Mouse (Mus musculus) myocyte (in vitro differentiated cells): ENCODE measurements around the gene Cdc42se1. TPM values are rescaled to one million over a fixed set of nuclear protein-coding genes. Genes with fewer than 3 reads are reported as not detected.

ENCODE experiments used
- H3K27me3 ChIP-seq: one replicate; pipeline ENCODE4 v1.6.1; 2011; ENCODE audit not compliant: control insufficient read depth, insufficient read depth, insufficient read length
- H3K36me3 ChIP-seq: one replicate; pipeline ENCODE4 v1.6.1; 2011; ENCODE audit not compliant: control insufficient read depth, insufficient read depth
- H3K4me2 ChIP-seq: one replicate; pipeline ENCODE4 v1.6.1; 2011; ENCODE audit warnings: low read depth, control low read depth
- H3K4me3 ChIP-seq: one replicate; pipeline ENCODE4 v1.5.1; 2011; ENCODE audit warnings: mild to moderate bottlenecking, control low read depth, moderate library complexity
- H3K79me2 ChIP-seq: one replicate; pipeline ENCODE4 v1.6.1; 2011; ENCODE audit not compliant: control insufficient read depth, insufficient read depth
- H3ac ChIP-seq: one replicate; pipeline ENCODE4 v1.6.1; 2011; ENCODE audit not compliant: control insufficient read depth, insufficient read length
- CEBPB ChIP-seq: IDR thresholded peaks from 2 replicates; pipeline ENCODE4 v1.6.1; 2011; ENCODE audit warnings: mild to moderate bottlenecking, moderate library complexity; ENCODE audit not compliant: poor library complexity, insufficient read depth, severe bottlenecking
- E2F4 ChIP-seq: IDR thresholded peaks from one replicate; pipeline ENCODE4 v1.6.1; 2011; ENCODE audit warnings: mild to moderate bottlenecking, control low read depth, moderate library complexity; ENCODE audit not compliant: insufficient read depth
- MAX ChIP-seq: IDR thresholded peaks from one replicate; pipeline ENCODE4 v1.6.1; 2011; ENCODE audit warnings: low read depth, mild to moderate bottlenecking, control low read depth
- MYOD1 ChIP-seq, 3 experiments: IDR thresholded peaks; one replicate each; pipeline ENCODE4 v1.6.1; 2011; ENCODE audit warnings: control low read depth in 2 of 3, low read depth in 2 of 3, mild to moderate bottlenecking in 2 of 3, moderate library complexity in 1 of 3; ENCODE audit not compliant: insufficient read length in 2 of 3, control insufficient read depth in 1 of 3
- MYOG ChIP-seq, 3 experiments: IDR thresholded peaks; one replicate each; pipeline ENCODE4 v1.6.1; 2011; ENCODE audit warnings: control low read depth in 2 of 3, low read depth in 2 of 3, mild to moderate bottlenecking in 2 of 3; ENCODE audit not compliant: insufficient read length in 2 of 3, control insufficient read depth in 1 of 3, insufficient read depth in 1 of 3
- POLR2A ChIP-seq: IDR thresholded peaks from one replicate; pipeline ENCODE4 v1.6.1; 2011; ENCODE audit warnings: low read depth, mild to moderate bottlenecking, control low read depth, moderate library complexity; ENCODE audit not compliant: insufficient read length
- POLR2AphosphoS2 ChIP-seq: IDR thresholded peaks from one replicate; pipeline ENCODE4 v1.6.1; 2011; ENCODE audit warnings: low read depth, control low read depth; ENCODE audit not compliant: insufficient read length
- REST ChIP-seq: IDR thresholded peaks from one replicate; pipeline ENCODE4 v1.6.1; 2011; ENCODE audit warnings: mild to moderate bottlenecking, control low read depth, moderate library complexity; ENCODE audit not compliant: insufficient read depth, insufficient read length
- SRF ChIP-seq: IDR thresholded peaks from one replicate; pipeline ENCODE4 v1.6.1; 2011; ENCODE audit warnings: low read depth; ENCODE audit not compliant: control insufficient read depth, insufficient read length
- TCF12 ChIP-seq: IDR thresholded peaks from one replicate; pipeline ENCODE4 v1.6.1; 2011; ENCODE audit warnings: mild to moderate bottlenecking, control low read depth; ENCODE audit not compliant: poor library complexity, insufficient read depth, severe bottlenecking
- TCF3 ChIP-seq: IDR thresholded peaks from one replicate; pipeline ENCODE4 v1.6.1; 2011; ENCODE audit warnings: low read depth, control low read depth; ENCODE audit not compliant: insufficient read length
- USF1 ChIP-seq: IDR thresholded peaks from one replicate; pipeline ENCODE4 v1.6.1; 2011; ENCODE audit warnings: low read depth, mild to moderate bottlenecking, control low read depth, moderate library complexity
- polyA plus RNA-seq: library from polyadenylated mRNA; unstranded; fragments of >200 nt; fragmentation: generic; extraction: Trizol; gene quantifications from one replicate; pipeline ENCODE4 v1.2.1, GENCODE M21; 2012; ENCODE audit warnings: missing spikeins

Gene Cdc42se1
- polyA plus RNA-seq, 1 experiment, result 61.5 TPM

- peaks cover 10% of the 10 kb centered on the region for H3K36me3 ChIP-seq
- TF ChIP-seq REST, result no peak
- no peak for TF ChIP-seq MAX
- TF ChIP-seq POLR2AphosphoS2, result no peak
- no peak for TF ChIP-seq USF1
- TF ChIP-seq POLR2A, result no peak
- TF ChIP-seq MYOG (IDR thresholded peaks at IDR 0.05; ENCODE audit: control insufficient read depth in 1 of 3, insufficient read depth in 1 of 3, insufficient read length in 2 of 3, low read depth in 2 of 3), result no peak
- TF ChIP-seq CEBPB, result no peak
- TF ChIP-seq SRF, result no peak
- TF ChIP-seq MYOD1 (IDR thresholded peaks at IDR 0.05; ENCODE audit: control insufficient read depth in 1 of 3, insufficient read length in 2 of 3, low read depth in 2 of 3), result no peak
- no peak for TF ChIP-seq TCF12
- TF ChIP-seq TCF3, result no peak
- TF ChIP-seq E2F4, result no peak
- H3K27me3 ChIP-seq, result no peaks in the 10 kb centered on the region
- H3ac ChIP-seq, result no peak overlapping the region
- peaks cover 8% of the 10 kb centered on the region for H3K79me2 ChIP-seq
- no peak overlapping the region for H3K4me2 ChIP-seq
- H3K4me3 ChIP-seq, result no peak overlapping the region
Measured at GRCm38 (mm10) chr3:95269789-95270188, 41.3 kb downstream of the Cdc42se1 start.

DNA sequence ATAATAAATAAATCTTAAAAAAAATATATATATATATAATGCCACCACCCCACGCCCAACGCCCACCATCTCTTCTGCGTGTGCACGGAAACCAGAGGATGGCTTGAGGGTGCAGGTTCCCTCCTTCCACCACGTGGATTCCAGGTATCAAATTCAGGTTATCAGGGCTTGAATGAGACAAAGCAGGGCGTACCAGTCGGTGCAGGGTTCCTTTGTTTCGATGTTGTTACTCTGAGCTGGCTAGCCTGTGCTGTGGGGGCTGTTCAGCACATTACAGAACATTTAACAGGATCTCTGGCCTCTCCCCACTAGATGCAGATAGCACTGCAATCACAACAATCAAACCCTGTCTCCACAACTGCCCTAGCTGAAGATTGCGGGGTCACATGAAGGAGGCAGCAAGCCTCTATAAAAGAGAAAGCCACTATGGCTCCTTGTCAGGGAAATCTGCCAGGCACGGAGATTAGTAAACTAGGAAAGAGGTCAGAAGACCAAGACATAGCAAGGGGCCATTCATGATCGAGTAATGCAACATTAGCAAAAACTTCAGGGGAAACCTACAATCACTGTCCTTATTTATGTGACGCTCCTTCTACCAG, 42.3 kb downstream of the Cdc42se1 start:
- H3K4me2 ChIP-seq, result no peak overlapping the region
- no peaks in the 10 kb centered on the region for H3K27me3 ChIP-seq
- peaks cover 16% of the 10 kb centered on the region for H3K79me2 ChIP-seq
- no peak overlapping the region for H3K4me3 ChIP-seq
- peaks cover 10% of the 10 kb centered on the region for H3K36me3 ChIP-seq
- H3ac ChIP-seq, result no peak overlapping the region
- TF ChIP-seq MYOD1 (IDR thresholded peaks at IDR 0.05; ENCODE audit: control insufficient read depth in 1 of 3, insufficient read length in 2 of 3, low read depth in 2 of 3) (no peak), POLR2AphosphoS2 (no peak), E2F4 (no peak), USF1 (no peak), REST (no peak), TCF12 (no peak), MYOG (IDR thresholded peaks at IDR 0.05; ENCODE audit: control insufficient read depth in 1 of 3, insufficient read depth in 1 of 3, insufficient read length in 2 of 3, low read depth in 2 of 3) (no peak), MAX (no peak), POLR2A (no peak), CEBPB (no peak), TCF3 (no peak), SRF (no peak)

DNA sequence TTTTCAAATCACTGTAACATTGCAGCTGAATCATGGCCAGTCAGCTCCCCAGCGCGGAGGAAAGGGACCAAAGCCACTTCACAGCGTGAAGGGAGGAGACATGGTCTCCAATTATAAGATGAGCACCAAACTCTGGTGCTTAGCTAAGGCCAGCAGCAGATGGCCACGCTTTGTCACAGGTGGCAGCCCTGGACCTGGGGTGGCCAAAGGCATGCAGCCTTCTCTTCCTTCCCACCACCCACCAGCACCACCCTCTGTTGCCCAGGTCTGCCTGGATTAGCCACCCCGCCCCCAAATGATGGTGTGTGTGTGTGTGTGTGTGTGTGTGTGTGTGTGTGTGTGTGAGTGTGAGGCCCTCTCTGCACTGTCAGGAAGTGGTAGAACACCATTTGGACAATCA, 44.9 kb downstream of the Cdc42se1 start:
- Histone ChIP-seq H3K4me3 (no peak overlapping the region), H3K36me3 (no peaks in the 10 kb centered on the region), H3ac (no peak overlapping the region), H3K79me2 (peaks cover 23% of the 10 kb centered on the region), H3K4me2 (no peak overlapping the region), H3K27me3 (no peaks in the 10 kb centered on the region)
- TF ChIP-seq USF1 (no peak), MYOD1 (IDR thresholded peaks at IDR 0.05; ENCODE audit: control insufficient read depth in 1 of 3, insufficient read length in 2 of 3, low read depth in 2 of 3) (peak in 1 of 3 experiments; percentile 21), MYOG (IDR thresholded peaks at IDR 0.05; ENCODE audit: control insufficient read depth in 1 of 3, insufficient read depth in 1 of 3, insufficient read length in 2 of 3, low read depth in 2 of 3) (peak in 1 of 3 experiments; percentile 33)

DNA sequence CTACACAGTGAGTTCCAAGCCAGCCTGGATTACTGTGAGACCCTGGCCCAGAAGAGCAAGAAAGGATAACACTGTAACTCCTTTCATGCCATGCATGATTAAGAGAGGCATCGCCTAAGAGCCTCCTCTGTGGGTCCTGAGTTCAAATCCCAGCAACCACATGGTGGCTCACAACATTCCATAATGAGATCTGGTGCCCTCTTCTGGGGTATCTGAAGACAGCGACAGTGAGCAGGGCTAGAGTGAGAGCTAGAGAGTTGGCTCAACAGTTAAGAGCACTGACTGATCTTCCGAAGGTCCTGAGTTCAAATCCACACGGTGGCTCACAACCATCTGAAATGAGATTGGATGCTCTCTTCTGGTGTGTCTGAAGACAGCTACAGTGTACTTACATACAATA, 45.9 kb downstream of the Cdc42se1 start:
- TF ChIP-seq MYOG (IDR thresholded peaks at IDR 0.05; ENCODE audit: control insufficient read depth in 1 of 3, insufficient read depth in 1 of 3, insufficient read length in 2 of 3, low read depth in 2 of 3), result no peak
- no peak for TF ChIP-seq MYOD1 (IDR thresholded peaks at IDR 0.05; ENCODE audit: control insufficient read depth in 1 of 3, insufficient read length in 2 of 3, low read depth in 2 of 3)
- no peak for TF ChIP-seq TCF3
- TF ChIP-seq USF1, result no peak
- no peak for TF ChIP-seq REST
- no peak for TF ChIP-seq TCF12
- H3K79me2 ChIP-seq, result peaks cover 33% of the 10 kb centered on the region
- no peak overlapping the region for H3K4me2 ChIP-seq
- H3ac ChIP-seq, result no peak overlapping the region
- no peaks in the 10 kb centered on the region for H3K27me3 ChIP-seq
- H3K4me3 ChIP-seq, result no peak overlapping the region
- H3K36me3 ChIP-seq, result no peaks in the 10 kb centered on the region

- Histone ChIP-seq H3K36me3 (no peaks in the 10 kb centered on the region), H3K4me3 (no peak overlapping the region), H3ac (no peak overlapping the region), H3K4me2 (no peak overlapping the region), H3K27me3 (no peaks in the 10 kb centered on the region), H3K79me2 (peaks cover 35% of the 10 kb centered on the region)
- no peak for TF ChIP-seq E2F4
- TF ChIP-seq TCF3, result no peak
- TF ChIP-seq REST, result no peak
- TF ChIP-seq POLR2A, result no peak
Measured at GRCm38 (mm10) chr3:95275161-95275560, 46.6 kb downstream of the Cdc42se1 start.
